Mouse (Mus musculus) megakaryocyte, adult 5-6 weeks (primary cell): ENCODE measurements around the gene Slc35c2. TPM values are rescaled to one million over a fixed set of nuclear protein-coding genes. Genes with fewer than 3 reads are reported as not detected.

Experiments
- ATAC-seq: 2 replicates; pipeline ENCODE4 v1.8.0; 2016; ENCODE audit warnings: mild to moderate bottlenecking, inconsistent platforms; ENCODE audit not compliant: poor library complexity, severe bottlenecking
- total RNA-seq, 2 experiments: library from RNA; stranded (forward) in 1 of 2; stranded (reverse) in 1 of 2; fragments of 153-499, 151-499 nt in 1 of 2; fragments of 221-1000, 200-1000 nt in 1 of 2; gene quantifications; 2 replicates each; pipeline versions ENCODE4 v1.2.3 to v1.2.4; 2015 to 2017

Slc35c2 gene
- 57.2 and 57.5 TPM in 2 replicates for total RNA-seq (2015)
- total RNA-seq (2017): 52.8 and 71.8 TPM in 2 replicates

GRCm38 (mm10) chr2:165287202-165287984, at the start of gene Slc35c2:
TSS of gene Slc35c2 (minus strand) at chr2:165287869.
- ATAC-seq: peak; percentile 67

- ATAC-seq: peak; percentile 47; the same call in 1 of the 2 replicates
Observed at GRCm38 (mm10) chr2:165337191-165337590, 49.5 kb upstream of the Slc35c2 start.

- peak; percentile 82 for ATAC-seq
Observed at GRCm38 (mm10) chr2:165332610-165333210, 45.0 kb upstream of the Slc35c2 start.

GRCm38 (mm10) chr2:165329703-165330102, 42.0 kb upstream of the Slc35c2 start:
- peak; percentile 25 for ATAC-seq

- no peak for ATAC-seq
Observed at GRCm38 (mm10) chr2:165328746-165329145, 41.1 kb upstream of the Slc35c2 start.

GRCm38 (mm10) chr2:165327386-165327785, 39.7 kb upstream of the Slc35c2 start:
- no peak for ATAC-seq

GRCm38 (mm10) chr2:165326304-165327190, 38.9 kb upstream of the Slc35c2 start, which contains the start of gene Elmo2:
TSS of gene Elmo2 (minus strand) at chr2:165326479.
- peak; percentile 85 for ATAC-seq

- ATAC-seq: no peak
Observed at GRCm38 (mm10) chr2:165325521-165326303, 38.0 kb upstream of the Slc35c2 start.

- no peak for ATAC-seq
Observed at GRCm38 (mm10) chr2:165323928-165324327, 36.3 kb upstream of the Slc35c2 start.

GRCm38 (mm10) chr2:165323484-165323883, 35.8 kb upstream of the Slc35c2 start:
- ATAC-seq: no peak

GRCm38 (mm10) chr2:165321981-165322735, 34.5 kb upstream of the Slc35c2 start:
- no peak for ATAC-seq

- peak; percentile 36 for ATAC-seq
Observed at GRCm38 (mm10) chr2:165321381-165321888, 33.8 kb upstream of the Slc35c2 start.

- ATAC-seq: peak; percentile 29
Observed at GRCm38 (mm10) chr2:165320531-165321150, 33.0 kb upstream of the Slc35c2 start.

- peak; percentile 36 for ATAC-seq
Observed at GRCm38 (mm10) chr2:165319503-165319902, 31.8 kb upstream of the Slc35c2 start.

- ATAC-seq: no peak
Observed at GRCm38 (mm10) chr2:165318941-165319340, 31.3 kb upstream of the Slc35c2 start.

GRCm38 (mm10) chr2:165317621-165318263, 30.1 kb upstream of the Slc35c2 start:
- ATAC-seq: peak; percentile 15; the same call in 1 of the 2 replicates

GRCm38 (mm10) chr2:165316837-165317473, 29.3 kb upstream of the Slc35c2 start:
- ATAC-seq: peak; percentile 28

GRCm38 (mm10) chr2:165316204-165316603, 28.5 kb upstream of the Slc35c2 start:
- no peak for ATAC-seq
